Mouse (Mus musculus) stomach, postnatal 0 days (tissue): ENCODE results near the gene Hoxa3. TPM values are rescaled to one million over a fixed set of nuclear protein-coding genes. Genes with fewer than 3 reads are reported as not detected.

ENCODE experiments used
- ATAC-seq: fragments of 200-750 bp; cut with Nextera tagmentation; 2 replicates; pipeline ENCODE4 v1.8.0; 2017; ENCODE audit not compliant: low FRiP score, low TSS enrichment
- DNase-seq: peaks from one replicate; pipeline ENCODE4 v3.0.0-alpha.2; 2016; ENCODE audit warnings: low spot score
- H3K27ac ChIP-seq: fragments of 300-500 bp; sonication (generic); replicated peaks from 2 replicates; pipeline ENCODE4 v1.5.1; 2014; ENCODE audit warnings: mild to moderate bottlenecking, control low read depth
- H3K27me3 ChIP-seq: fragments of 300-500 bp; sonication (generic); 2 replicates; pipeline ENCODE4 v1.6.1; 2014; ENCODE audit warnings: low read length; ENCODE audit not compliant: control insufficient read depth, insufficient read depth
- H3K36me3 ChIP-seq: fragments of 300-500 bp; sonication (generic); 2 replicates; pipeline ENCODE4 v1.6.1; 2014; ENCODE audit warnings: low read length, mixed read lengths; ENCODE audit not compliant: control insufficient read depth, insufficient read depth
- H3K4me1 ChIP-seq: fragments of 300-500 bp; sonication (generic); replicated peaks from 2 replicates; pipeline ENCODE4 v1.6.1; 2014; ENCODE audit warnings: antibody characterized with exemption; ENCODE audit not compliant: control insufficient read depth, insufficient read depth
- H3K4me2 ChIP-seq: fragments of 300-500 bp; sonication (generic); replicated peaks from 2 replicates; pipeline ENCODE4 v1.6.1; 2014; ENCODE audit warnings: low read depth, mild to moderate bottlenecking, control low read depth, moderate library complexity
- H3K4me3 ChIP-seq: fragments of 300-500 bp; sonication (generic); 2 replicates; pipeline ENCODE4 v1.5.1; 2014; ENCODE audit warnings: low read depth, low read length, control low read depth
- H3K9ac ChIP-seq: fragments of 300-500 bp; sonication (generic); 2 replicates; pipeline ENCODE4 v1.6.1; 2014; ENCODE audit warnings: mild to moderate bottlenecking, low read length, control low read depth, mixed read lengths
- H3K9me3 ChIP-seq: fragments of 300-500 bp; sonication (generic); 2 replicates; pipeline ENCODE4 v1.6.1; 2016; ENCODE audit warnings: low read length; ENCODE audit not compliant: control insufficient read depth
- CTCF ChIP-seq: IDR thresholded peaks from 2 replicates; pipeline ENCODE4 v1.5.1; 2016; ENCODE audit warnings: antibody characterized with exemption, low read depth, mild to moderate bottlenecking, moderate library complexity
- EP300 ChIP-seq: optimal IDR thresholded peaks from 2 replicates; pipeline ENCODE3; 2016; ENCODE audit warnings: antibody characterized with exemption
- WGBS: fragments of 180-500 bp; shearing (Covaris S2); extraction: QIAGEN DNeasy Blood & Tissue Kit; methylation state at CpG from one replicate; pipeline ENCODE4 v1.1.7; 2014; 5-methylcytosine and 5-hydroxymethylcytosine counted together
- microRNA counts: library from miRNA; unstranded; fragments of <30 nt; microRNA quantifications from one replicate; lab custom pipeline; 2015
- microRNA-seq: library from miRNA; unstranded; fragments of <30 nt; microRNA quantifications from one replicate; pipeline ENCODE4, GENCODE M21; 2016
- polyA plus RNA-seq: library from polyadenylated mRNA; unstranded; fragments of >200 nt; fragmentation: Nextera tagmentation; extraction: Ambion mirVana; gene quantifications from 2 replicates; pipeline ENCODE4 v1.2.1, GENCODE M21; 2015

Gene Hoxa3
- polyA plus RNA-seq, 1 experiment from 2014 or later, result 2.8 TPM

DNA sequence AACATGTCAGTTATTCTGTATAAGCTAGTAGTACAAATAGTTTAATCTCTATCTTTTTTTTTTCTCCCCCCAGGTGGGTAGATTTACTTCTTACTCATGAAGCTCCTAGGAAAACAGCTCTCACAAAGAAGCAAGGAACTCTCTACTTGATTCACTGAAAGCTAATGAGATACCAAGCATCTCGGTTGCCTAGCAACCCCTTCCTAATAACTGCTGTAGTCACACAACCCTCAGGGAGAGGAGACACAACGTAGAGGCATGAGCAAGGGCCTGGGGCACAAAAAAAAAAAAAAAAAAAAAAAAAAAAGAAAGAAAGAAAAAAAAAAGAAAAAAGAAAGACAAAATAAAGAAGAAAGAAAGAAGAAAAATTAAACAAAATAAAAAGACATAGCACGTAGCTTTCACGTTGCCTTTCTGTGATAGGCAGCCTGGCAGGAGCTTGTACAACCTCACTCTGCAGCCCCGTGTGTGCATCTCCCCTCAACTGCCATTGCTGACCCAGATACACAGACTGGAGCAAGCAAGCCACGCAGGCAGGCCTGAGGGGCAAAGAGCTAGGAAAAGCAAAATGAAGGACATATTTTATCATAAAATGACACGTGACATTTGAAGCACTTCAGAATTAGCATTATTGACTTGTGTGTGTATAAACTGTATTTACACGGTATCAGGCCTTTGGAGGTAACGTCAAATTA is 75.1 kb downstream of the Hoxa3 start:
- ATAC-seq (no peak), DNase-seq (no peak)
- Histone ChIP-seq H3K9me3 (no peaks in the 10 kb centered on the region), H3K36me3 (no peaks in the 10 kb centered on the region), H3K27ac (no peak overlapping the region), H3K4me1 (no peaks in the 10 kb centered on the region), H3K4me3 (no peak overlapping the region), H3K4me2 (no peak overlapping the region), H3K27me3 (no peaks in the 10 kb centered on the region), H3K9ac (no peak overlapping the region)
- no peak for TF ChIP-seq EP300
- TF ChIP-seq CTCF, result no peak
- 69% methylated on average over 9 of the region's 9 CpGs for WGBS

DNA sequence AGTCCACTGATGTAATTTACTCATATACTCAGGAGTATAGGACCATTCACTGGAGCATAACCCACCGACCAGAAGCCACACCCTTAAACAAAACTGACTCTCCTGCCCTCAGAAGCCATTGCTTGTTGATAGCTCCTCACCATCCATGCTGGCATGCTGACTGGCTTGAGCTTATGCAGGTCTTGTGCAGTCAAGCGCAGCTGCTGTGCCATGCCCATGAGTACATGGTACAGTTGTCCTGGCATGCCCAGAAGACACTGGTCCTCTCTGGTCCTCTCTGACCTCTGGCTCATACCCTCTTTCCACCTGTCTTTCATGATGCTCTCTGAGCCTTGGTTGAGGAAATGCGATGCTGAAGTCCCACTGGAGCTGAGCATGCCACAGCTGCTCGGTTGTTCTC is 89.5 kb downstream of the Hoxa3 start:
- no peaks in the 10 kb centered on the region for H3K27me3 ChIP-seq
- no peak overlapping the region for H3K9ac ChIP-seq
- no peak for ATAC-seq
- no peak overlapping the region for H3K4me3 ChIP-seq
- DNase-seq, result no peak
- no peaks in the 10 kb centered on the region for H3K4me1 ChIP-seq
- no peak for TF ChIP-seq EP300
- no peak for TF ChIP-seq CTCF
- H3K27ac ChIP-seq, result no peak overlapping the region
- no peak overlapping the region for H3K4me2 ChIP-seq
- WGBS, result 73% methylated on average over 4 of the region's 4 CpGs
- 0 out of 2 replicates have a peak, but pooled peaks cover 4% of the 10 kb centered on the region for H3K9me3 ChIP-seq
- H3K36me3 ChIP-seq, result no peaks in the 10 kb centered on the region

DNA sequence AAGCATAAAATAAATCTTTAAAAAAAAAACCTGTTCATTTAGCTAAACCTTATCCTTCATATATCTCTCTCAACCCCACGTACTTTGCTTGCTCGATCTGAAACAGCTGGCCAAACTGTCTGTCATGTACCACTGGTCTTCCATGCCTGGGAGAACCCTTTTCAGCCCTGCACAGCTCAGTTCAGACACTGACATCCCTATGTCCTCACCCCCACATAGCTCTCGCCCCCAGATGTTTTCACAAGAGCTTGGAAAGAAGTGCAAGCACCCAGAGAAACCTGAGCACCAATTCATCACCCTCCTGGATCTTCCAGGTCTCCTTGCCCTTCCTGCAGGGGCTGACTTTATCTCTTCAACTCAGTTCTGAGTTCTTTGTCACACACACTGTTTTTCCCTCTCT is 92.0 kb downstream of the Hoxa3 start:
- no peak for DNase-seq
- no peak for ATAC-seq
- 53% methylated on average over 3 of the region's 3 CpGs for WGBS

More for the DNA sequence above, 92.0 kb downstream of the Hoxa3 start:
- H3K36me3 ChIP-seq, result no peaks in the 10 kb centered on the region
- H3K27me3 ChIP-seq, result no peaks in the 10 kb centered on the region
- H3K9me3 ChIP-seq, result no peaks in the 10 kb centered on the region
- H3K4me3 ChIP-seq, result no peak overlapping the region
- H3K9ac ChIP-seq, result no peak overlapping the region
- H3K27ac ChIP-seq, result no peak overlapping the region
- no peak for TF ChIP-seq EP300
- no peak for TF ChIP-seq CTCF
- H3K4me2 ChIP-seq, result no peak overlapping the region
- H3K4me1 ChIP-seq, result no peaks in the 10 kb centered on the region

MicroRNAs encoded within 50 kb of the gene (microRNA counts, 519-probe panel; counts per million panel counts)
- not detected for microRNA mmu-miR-196b (lab: Ali Mortazavi, UCI)

Small RNAs within 50 kb of the gene (microRNA-seq; reads per million reads assigned to microRNA genes)
- 9.3 reads per million, percentile 15 among the genes with 10 or more reads in this experiment for gene Mir196b

Other genes starting within 250 kb of the Hoxa3 start
- 26.8 and 27.3 TPM in 2 replicates for gene Skap2, start 200.8 kb downstream of the Hoxa3 start, polyA plus RNA-seq
- gene Hoxa1, start 55.0 kb downstream of the Hoxa3 start, polyA plus RNA-seq, result 0.35 and 0.56 TPM in 2 replicates
- 5.1 and 5.3 TPM in 2 replicates for gene Hoxa2, start 48.5 kb downstream of the Hoxa3 start, polyA plus RNA-seq
- gene 5730596B20Rik, start 35.8 kb downstream of the Hoxa3 start, polyA plus RNA-seq, result 0.90 and 0.99 TPM in 2 replicates
- 2.5 and 2.6 TPM in 2 replicates for gene Hoxa4, start 21.6 kb downstream of the Hoxa3 start, polyA plus RNA-seq
- 8.4 and 8.9 TPM in 2 replicates for gene Hoxa5, start 8.7 kb downstream of the Hoxa3 start, polyA plus RNA-seq
- gene Hoxa6, start 4.6 kb downstream of the Hoxa3 start, polyA plus RNA-seq, result 0.33 and 0.80 TPM in 2 replicates
- gene Gm28308, start within 50 bp of the Hoxa3 start, polyA plus RNA-seq, result 0.21 TPM in 1 of 2 replicates, not detected in the other
- 8.1 and 8.5 TPM in 2 replicates for gene Hoxa7, start 8.5 kb upstream of the Hoxa3 start, polyA plus RNA-seq
- gene Hoxa9, start 17.8 kb upstream of the Hoxa3 start, polyA plus RNA-seq, result 0.13 and 0.61 TPM in 2 replicates
- gene Hoxa10, start 27.5 kb upstream of the Hoxa3 start, polyA plus RNA-seq, result 0.06 TPM in 1 of 2 replicates, not detected in the other
- gene Hoxa11, start 32.5 kb upstream of the Hoxa3 start, polyA plus RNA-seq, result not detected in 2 replicates
- gene Hoxa13, start 47.5 kb upstream of the Hoxa3 start, polyA plus RNA-seq, result not detected in 2 replicates
- not detected in 2 replicates for gene Evx1, start 100.2 kb upstream of the Hoxa3 start, polyA plus RNA-seq